Mouse (Mus musculus) heart, embryonic 15.5 days (tissue): ENCODE measurements around the gene Sephs2. TPM values are rescaled to one million over a fixed set of nuclear protein-coding genes. Genes with fewer than 3 reads are reported as not detected.

Experiments used
- ATAC-seq: fragments of 200-750 bp; cut with Nextera tagmentation; replicated peaks from 2 replicates; pipeline ENCODE4 v1.8.0; 2017; ENCODE audit warnings: low read depth, moderate TSS enrichment; ENCODE audit not compliant: insufficient number of reproducible peaks, insufficient read depth, low FRiP score
- H3K27ac ChIP-seq: fragments of 300-500 bp; sonication (generic); 2 replicates; pipeline ENCODE4 v1.5.1; 2015; ENCODE audit warnings: mild to moderate bottlenecking, inconsistent platforms
- H3K27me3 ChIP-seq: fragments of 300-500 bp; sonication (generic); 2 replicates; pipeline ENCODE4 v1.6.1; 2015; ENCODE audit warnings: inconsistent platforms
- H3K36me3 ChIP-seq: fragments of 300-500 bp; sonication (generic); 2 replicates; pipeline ENCODE4 v1.6.1; 2015; ENCODE audit warnings: mild to moderate bottlenecking, inconsistent platforms
- H3K4me1 ChIP-seq: fragments of 300-500 bp; sonication (generic); replicated peaks from 2 replicates; pipeline ENCODE4 v1.6.1; 2015; ENCODE audit warnings: inconsistent platforms
- H3K4me2 ChIP-seq: fragments of 300-500 bp; sonication (generic); 2 replicates; pipeline ENCODE4 v1.6.1; 2015; ENCODE audit warnings: inconsistent platforms, mild to moderate bottlenecking, moderate library complexity
- H3K4me3 ChIP-seq: fragments of 300-500 bp; sonication (generic); 2 replicates; pipeline ENCODE4 v1.5.1; 2015; ENCODE audit warnings: mild to moderate bottlenecking, inconsistent platforms
- H3K9ac ChIP-seq: fragments of 300-500 bp; sonication (generic); 2 replicates; pipeline ENCODE4 v1.6.1; 2015; ENCODE audit warnings: mild to moderate bottlenecking, inconsistent platforms
- H3K9me3 ChIP-seq: fragments of 300-500 bp; sonication (generic); replicated peaks from 2 replicates; pipeline ENCODE4 v1.6.1; 2016; ENCODE audit warnings: inconsistent platforms
- WGBS: fragments of 180-500 bp; shearing (Covaris S2); methylation state at CpG from one replicate; pipeline ENCODE4 v1.1.7; 2015; ENCODE audit warnings: mixed read lengths; 5-methylcytosine and 5-hydroxymethylcytosine counted together
- polyA plus RNA-seq: library from polyadenylated mRNA; unstranded; fragments of >200 nt; fragmentation: Nextera tagmentation; extraction: Ambion mirVana; gene quantifications from 2 replicates; pipeline ENCODE4 v1.2.1, GENCODE M21; 2015

Sephs2 gene
- polyA plus RNA-seq, 1 experiment from 2014 or later = 54.8 TPM

- 54% methylated on average over 3 of the region's 3 CpGs for WGBS
- H3K9ac ChIP-seq = peak overlapping the region; percentile 89
- H3K9me3 ChIP-seq = no peaks in the 10 kb centered on the region
- peak overlapping the region; percentile 98; the same call in 1 of the 2 replicates for H3K27ac ChIP-seq
- peaks cover 19% of the 10 kb centered on the region for H3K36me3 ChIP-seq
- ATAC-seq = no peak
- peaks cover 38% of the 10 kb centered on the region for H3K4me1 ChIP-seq
- peak overlapping the region; percentile 83 for H3K4me3 ChIP-seq
- H3K27me3 ChIP-seq = no peaks in the 10 kb centered on the region
- peak overlapping the region; percentile 71 for H3K4me2 ChIP-seq
Measured at GRCm38 (mm10) chr7:127231376-127231775, 42.5 kb downstream of the Sephs2 start.

GRCm38 (mm10) chr7:127228615-127229303 lies 45.1 kb downstream of the Sephs2 start:
- Histone ChIP-seq H3K4me3 (no peak overlapping the region), H3K4me1 (peaks cover 28% of the 10 kb centered on the region), H3K27ac (no peak overlapping the region), H3K36me3 (no peaks in the 10 kb centered on the region; the same call in 1 of the 2 replicates), H3K4me2 (no peak overlapping the region), H3K9ac (no peak overlapping the region), H3K27me3 (no peaks in the 10 kb centered on the region), H3K9me3 (no peaks in the 10 kb centered on the region)
- 62% methylated on average over 4 of the region's 4 CpGs for WGBS
- ATAC-seq = no peak

DNA sequence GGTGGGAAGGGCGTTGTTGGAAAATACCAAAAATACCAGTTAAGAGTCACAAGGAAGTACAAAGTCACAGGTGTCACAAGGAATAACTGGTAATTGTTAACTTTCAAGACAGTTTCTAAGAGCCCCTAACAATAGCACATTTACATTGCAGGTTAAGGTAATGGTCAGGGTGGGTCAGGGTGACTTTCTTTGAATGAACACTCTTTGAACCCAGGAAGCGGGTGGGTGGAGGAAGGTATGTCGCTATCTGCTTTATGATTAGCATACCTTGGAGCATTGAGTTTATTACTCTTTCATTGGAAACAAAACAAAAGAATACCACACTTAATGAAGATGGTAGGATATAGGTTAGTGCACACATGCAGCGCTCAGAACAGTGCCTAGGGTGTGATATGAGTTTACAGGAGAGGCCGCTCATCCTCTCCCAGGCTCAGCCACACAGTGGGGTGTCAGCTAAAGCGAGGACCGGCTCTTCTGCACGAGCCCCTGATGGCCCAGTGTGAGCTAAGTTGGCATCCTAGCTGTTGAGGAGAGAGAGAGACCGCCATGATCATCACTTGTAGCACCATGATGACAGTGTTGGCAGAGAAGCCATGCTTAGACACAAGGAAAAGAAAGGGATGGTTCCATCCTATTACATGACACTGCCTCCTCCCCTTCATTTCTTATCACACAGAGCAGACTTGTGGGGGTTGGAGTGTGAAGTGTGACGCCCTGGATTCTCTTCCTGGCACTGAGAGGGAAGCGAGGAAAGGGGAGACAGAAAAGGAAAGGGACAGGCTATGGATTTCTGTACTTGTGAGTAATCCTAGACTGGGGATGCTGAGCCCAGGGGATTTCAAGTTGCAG lies 48.5 kb downstream of the Sephs2 start:
- no peaks in the 10 kb centered on the region for H3K27me3 ChIP-seq
- no peak overlapping the region for H3K27ac ChIP-seq
- H3K4me2 ChIP-seq = no peak overlapping the region
- H3K9me3 ChIP-seq = no peaks in the 10 kb centered on the region
- H3K36me3 ChIP-seq = no peaks in the 10 kb centered on the region; the same call in 1 of the 2 replicates
- H3K4me3 ChIP-seq = no peak overlapping the region
- 72% methylated on average over 11 of the region's 11 CpGs for WGBS
- H3K9ac ChIP-seq = no peak overlapping the region
- ATAC-seq = no peak
- peaks cover 11% of the 10 kb centered on the region for H3K4me1 ChIP-seq

GRCm38 (mm10) chr7:127224616-127225015 lies 49.2 kb downstream of the Sephs2 start:
- no peak overlapping the region for H3K4me2 ChIP-seq
- no peaks in the 10 kb centered on the region for H3K9me3 ChIP-seq
- no peak overlapping the region for H3K27ac ChIP-seq
- H3K36me3 ChIP-seq = no peaks in the 10 kb centered on the region; the same call in 1 of the 2 replicates
- no peak for ATAC-seq
- no peak overlapping the region for H3K4me3 ChIP-seq
- H3K27me3 ChIP-seq = no peaks in the 10 kb centered on the region
- no peak overlapping the region for H3K9ac ChIP-seq
- 0 out of 2 replicates have a peak, but pooled peaks cover 4% of the 10 kb centered on the region for H3K4me1 ChIP-seq
- 88% methylated on average over 6 of the region's 6 CpGs for WGBS

GRCm38 (mm10) chr7:127223515-127224478 lies 50.1 kb downstream of the Sephs2 start:
- no peak for ATAC-seq
- Histone ChIP-seq H3K4me1 (0 out of 2 replicates have a peak, but pooled peaks cover 2% of the 10 kb centered on the region), H3K4me2 (no peak overlapping the region), H3K4me3 (no peak overlapping the region), H3K9me3 (no peaks in the 10 kb centered on the region), H3K27me3 (no peaks in the 10 kb centered on the region), H3K9ac (no peak overlapping the region), H3K36me3 (no peaks in the 10 kb centered on the region), H3K27ac (no peak overlapping the region)
- 82% methylated on average over 6 of the region's 6 CpGs for WGBS

GRCm38 (mm10) chr7:127223106-127223505 lies 50.7 kb downstream of the Sephs2 start:
- no peaks in the 10 kb centered on the region for H3K36me3 ChIP-seq
- H3K4me1 ChIP-seq = peaks cover 5% of the 10 kb centered on the region
- ATAC-seq = no peak

More at GRCm38 (mm10) chr7:127223106-127223505, 50.7 kb downstream of the Sephs2 start:
- WGBS = 94% methylated on average over 3 of the region's 3 CpGs
- Histone ChIP-seq H3K9ac (no peak overlapping the region), H3K4me2 (no peak overlapping the region), H3K27me3 (no peaks in the 10 kb centered on the region), H3K9me3 (no peaks in the 10 kb centered on the region), H3K27ac (no peak overlapping the region), H3K4me3 (no peak overlapping the region)

Other genes with a start within 250 kb of the Sephs2 start
- gene Maz, start 247.0 kb downstream of the Sephs2 start, polyA plus RNA-seq = 35.6 and 53.7 TPM in 2 replicates
- 67.5 and 81.9 TPM in 2 replicates for gene Kif22, start 231.6 kb downstream of the Sephs2 start, polyA plus RNA-seq
- not detected in 2 replicates for gene Zg16, start 186.7 kb downstream of the Sephs2 start, polyA plus RNA-seq
- 1.6 and 6.7 TPM in 2 replicates for gene AI467606, start 182.7 kb downstream of the Sephs2 start, polyA plus RNA-seq
- gene Qprt, start 151.8 kb downstream of the Sephs2 start, polyA plus RNA-seq = 1.8 and 2.6 TPM in 2 replicates
- gene Spn, start 136.2 kb downstream of the Sephs2 start, polyA plus RNA-seq = 0.23 and 1.5 TPM in 2 replicates
- 35.4 and 42.5 TPM in 2 replicates for gene Cd2bp2, start 78.0 kb downstream of the Sephs2 start, polyA plus RNA-seq
- 17.0 and 21.3 TPM in 2 replicates for gene Tbc1d10b, start 65.6 kb downstream of the Sephs2 start, polyA plus RNA-seq
- 11.6 and 15.4 TPM in 2 replicates for gene Mylpf, start 65.2 kb downstream of the Sephs2 start, polyA plus RNA-seq
- gene Zfp553, start 41.0 kb downstream of the Sephs2 start, polyA plus RNA-seq = 17.8 and 23.7 TPM in 2 replicates
- gene Sept1, start 40.9 kb downstream of the Sephs2 start, polyA plus RNA-seq = 22.8 and 33.9 TPM in 2 replicates
- gene Zfp771, start 29.8 kb downstream of the Sephs2 start, polyA plus RNA-seq = 32.0 and 38.8 TPM in 2 replicates
- gene Dctpp1, start 13.3 kb downstream of the Sephs2 start, polyA plus RNA-seq = 134 and 135 TPM in 2 replicates
- gene Itgal, start 22.2 kb upstream of the Sephs2 start, polyA plus RNA-seq = 1.3 and 5.1 TPM in 2 replicates
- gene Zfp768, start 71.5 kb upstream of the Sephs2 start, polyA plus RNA-seq = 17.1 and 19.6 TPM in 2 replicates
- 4.6 and 5.6 TPM in 2 replicates for gene Zfp747, start 102.0 kb upstream of the Sephs2 start, polyA plus RNA-seq
- 3.0 and 4.4 TPM in 2 replicates for gene 9130019O22Rik, start 113.1 kb upstream of the Sephs2 start, polyA plus RNA-seq
- gene E430018J23Rik, start 119.6 kb upstream of the Sephs2 start, polyA plus RNA-seq = 3.7 and 4.8 TPM in 2 replicates
- 4.8 and 6.3 TPM in 2 replicates for gene Zfp764, start 132.8 kb upstream of the Sephs2 start, polyA plus RNA-seq
- gene Zfp688, start 148.0 kb upstream of the Sephs2 start, polyA plus RNA-seq = 12.0 and 15.6 TPM in 2 replicates
- gene Zfp689, start 175.1 kb upstream of the Sephs2 start, polyA plus RNA-seq = 3.9 and 5.6 TPM in 2 replicates
- gene Prr14, start 185.6 kb upstream of the Sephs2 start, polyA plus RNA-seq = 27.7 and 32.6 TPM in 2 replicates
- 7.0 and 9.0 TPM in 2 replicates for gene Fbrs, start 205.1 kb upstream of the Sephs2 start, polyA plus RNA-seq
- gene Srcap, start 237.9 kb upstream of the Sephs2 start, polyA plus RNA-seq = 25.7 and 41.5 TPM in 2 replicates
- gene Gm42715, start 245.5 kb upstream of the Sephs2 start, polyA plus RNA-seq = 8.2 and 9.0 TPM in 2 replicates